Mouse (Mus musculus): ENCODE results near the gene Ankib1.
"Not testable (repeated sequence)": the region's sequence is repeated elsewhere in the genome, so short reads cannot be mapped to it uniquely, and the experiment has no call there.

Ankib1 gene

DNA sequence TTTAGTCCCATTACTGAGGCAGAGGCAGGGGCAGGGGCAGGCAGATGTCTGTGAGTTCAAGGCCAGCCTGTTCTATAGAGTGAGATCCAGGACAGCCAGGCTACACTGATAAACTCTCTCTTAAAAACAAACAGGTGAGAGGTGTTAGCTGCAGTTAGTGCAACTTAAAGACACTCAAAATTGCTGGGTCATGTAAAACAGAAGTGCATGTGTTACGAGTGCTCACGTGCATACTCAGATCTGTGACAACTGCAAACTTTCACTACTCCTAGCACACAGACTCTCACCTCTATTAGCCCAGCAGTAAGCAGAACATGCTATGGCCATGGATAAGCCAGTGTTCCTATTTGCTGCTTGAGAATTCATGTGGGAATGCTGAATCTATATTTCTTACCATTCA lies 79.3 kb downstream of the Ankib1 start:
- DNase-seq (ENCODE audit: low read depth) = no peak

DNA sequence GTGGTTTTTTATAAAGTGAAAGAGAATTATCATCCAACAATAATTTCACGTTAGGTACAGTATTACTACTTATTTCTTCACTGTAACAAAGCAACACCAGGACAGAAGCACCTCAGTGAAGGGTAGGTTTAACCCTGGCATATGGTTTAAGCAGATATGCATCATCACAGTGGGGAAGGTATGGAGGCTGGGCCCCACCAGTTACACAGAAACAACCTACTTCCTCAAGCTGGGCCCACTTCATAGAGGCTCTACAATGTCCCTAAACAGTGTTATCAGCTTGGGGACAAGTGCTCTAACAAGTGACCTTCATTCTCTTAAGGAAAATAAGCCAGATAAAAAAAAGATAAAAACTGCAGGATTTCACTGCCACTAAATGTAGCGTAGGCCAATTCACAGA lies 79.9 kb downstream of the Ankib1 start:
- no peak for DNase-seq (ENCODE audit: low read depth)

DNA sequence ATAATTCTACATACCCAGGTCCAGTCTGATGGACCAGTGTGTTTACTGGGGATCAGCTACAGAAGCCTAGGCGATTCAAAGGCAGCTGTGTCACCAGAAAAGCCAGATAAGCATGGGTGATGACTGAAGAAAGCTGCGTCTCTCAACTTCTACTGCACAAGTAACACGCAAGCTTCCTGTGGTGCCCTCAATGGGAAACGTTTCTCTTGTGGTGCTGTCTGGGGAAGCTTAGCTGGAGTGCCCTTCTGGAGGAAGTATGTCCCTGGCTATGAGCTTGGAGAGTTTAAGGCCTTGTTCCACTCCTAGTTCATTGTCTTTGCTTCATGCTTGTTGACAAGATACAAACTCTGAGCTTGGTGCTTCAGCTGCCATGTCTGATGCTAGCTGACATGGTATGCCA lies 83.4 kb downstream of the Ankib1 start:
- DNase-seq (ENCODE audit: low read depth) = no peak

DNA sequence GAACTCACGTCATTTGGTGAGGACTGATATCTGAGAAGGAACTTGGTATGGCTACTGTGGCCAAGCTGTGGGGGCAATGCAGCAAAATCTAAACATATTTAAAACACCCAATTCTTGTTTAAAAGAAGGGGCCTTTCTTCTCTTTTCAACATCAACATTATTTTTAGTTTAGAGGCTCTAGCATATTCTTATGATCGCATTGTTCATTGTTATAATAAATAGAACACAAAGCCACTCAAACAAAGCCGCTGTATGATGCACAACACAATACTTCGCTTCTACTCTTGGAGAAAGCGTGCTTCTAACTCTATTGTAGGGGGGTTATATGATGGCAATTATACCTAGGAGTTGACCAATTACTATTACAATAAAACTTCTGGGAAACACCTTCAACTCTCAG lies 86.9 kb downstream of the Ankib1 start:
- DNase-seq (ENCODE audit: low read depth) = no peak

DNA sequence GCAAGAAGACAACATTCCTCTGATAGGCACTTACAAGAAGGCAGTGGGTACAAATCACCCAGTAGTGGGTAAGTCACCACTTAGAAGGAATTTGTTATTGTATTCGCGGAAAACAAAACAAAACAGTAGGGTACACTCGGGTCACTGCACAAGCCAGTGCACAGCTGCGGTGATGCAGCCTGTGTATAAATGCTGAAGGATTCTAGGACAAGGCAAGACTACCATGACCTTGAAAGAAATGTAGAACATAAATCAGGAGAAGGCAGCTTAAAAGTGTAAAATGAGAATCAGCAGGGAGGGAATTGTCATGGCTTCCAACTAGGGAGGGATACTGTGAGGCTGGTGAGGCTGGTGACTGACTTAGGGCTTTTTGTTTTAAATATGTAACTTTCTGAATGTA lies 100.5 kb downstream of the Ankib1 start:
- DNase-seq (ENCODE audit: low read depth) = no peak

DNA sequence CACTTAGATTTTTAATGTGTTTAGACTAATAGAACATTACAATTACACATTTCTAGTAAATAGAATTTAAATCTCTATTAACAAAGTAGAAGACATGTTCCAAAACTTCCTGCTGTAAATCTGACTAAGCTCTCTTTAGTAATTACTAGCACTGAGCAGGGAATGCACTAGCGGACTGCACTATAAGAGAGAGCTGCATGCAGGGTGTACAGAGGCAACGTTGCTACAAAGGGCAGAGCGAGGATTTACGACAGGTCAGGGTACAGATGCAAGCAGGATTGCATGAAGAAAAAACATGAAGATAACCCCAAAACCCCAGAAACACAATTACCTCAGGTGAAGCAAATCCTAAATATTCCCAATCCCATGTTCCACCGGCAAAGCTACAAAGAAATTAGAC lies 102.7 kb downstream of the Ankib1 start:
- DNase-seq (ENCODE audit: low read depth) = no peak

DNA sequence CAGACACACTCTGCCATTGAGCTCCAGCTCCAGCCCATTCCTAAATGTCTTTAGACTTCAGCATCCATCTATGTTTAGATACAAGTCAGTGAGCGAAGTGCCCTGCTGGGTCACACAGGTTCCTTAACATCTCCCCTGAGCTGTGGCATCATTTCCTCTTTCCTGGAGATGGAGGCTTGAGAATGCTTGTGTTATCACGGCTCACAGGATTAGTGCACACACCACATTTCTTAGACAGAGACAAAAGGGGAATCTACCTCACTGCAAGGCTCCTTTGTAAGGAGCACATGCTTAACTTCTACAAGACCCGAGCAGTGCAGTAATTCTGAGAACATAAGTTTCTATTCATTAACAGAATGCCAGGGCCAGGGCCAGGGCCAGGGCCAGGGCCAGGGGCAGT lies 106.7 kb downstream of the Ankib1 start:
- DNase-seq (ENCODE audit: low read depth) = no peak

DNA sequence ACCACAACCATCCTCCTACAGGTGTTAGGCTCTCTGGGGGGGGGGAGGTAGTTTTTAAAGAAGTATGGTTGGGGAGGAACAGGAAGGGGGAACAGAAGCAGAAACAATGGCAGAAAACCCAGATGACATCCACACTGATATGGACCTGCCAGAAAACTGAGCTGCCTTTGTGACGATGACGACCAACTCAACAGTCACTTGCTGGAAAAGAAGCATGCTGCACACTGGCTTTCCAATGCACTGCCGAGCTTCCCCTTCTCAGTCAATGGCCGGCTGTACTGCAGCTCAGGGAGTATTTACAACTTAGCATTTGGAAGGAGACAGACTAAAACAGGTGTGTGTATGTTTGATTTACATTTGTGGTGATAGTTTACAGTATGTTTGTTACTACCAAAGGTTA lies 107.5 kb downstream of the Ankib1 start:
- DNase-seq (ENCODE audit: low read depth) = no peak

DNA sequence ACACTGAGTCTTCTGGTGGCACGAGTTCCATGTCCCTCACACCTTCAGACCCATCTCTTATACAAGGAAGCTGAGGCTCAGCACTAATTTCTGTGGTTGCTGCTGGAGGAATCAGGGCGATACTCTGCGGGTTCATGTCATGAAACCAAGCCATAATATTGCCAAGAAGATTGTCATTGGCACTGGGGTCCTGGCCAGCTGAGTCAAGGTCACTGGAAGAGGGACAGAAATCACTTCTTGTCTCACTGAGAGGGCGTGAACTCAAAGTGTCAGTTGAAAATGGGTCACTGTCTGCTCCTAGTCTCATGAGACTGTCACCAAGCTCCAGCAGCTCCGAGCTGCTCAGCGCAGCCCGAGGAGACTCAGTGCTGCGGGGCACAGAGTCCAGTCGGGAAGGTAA lies 109.8 kb downstream of the Ankib1 start:
- no peak for DNase-seq (ENCODE audit: low read depth)

DNA sequence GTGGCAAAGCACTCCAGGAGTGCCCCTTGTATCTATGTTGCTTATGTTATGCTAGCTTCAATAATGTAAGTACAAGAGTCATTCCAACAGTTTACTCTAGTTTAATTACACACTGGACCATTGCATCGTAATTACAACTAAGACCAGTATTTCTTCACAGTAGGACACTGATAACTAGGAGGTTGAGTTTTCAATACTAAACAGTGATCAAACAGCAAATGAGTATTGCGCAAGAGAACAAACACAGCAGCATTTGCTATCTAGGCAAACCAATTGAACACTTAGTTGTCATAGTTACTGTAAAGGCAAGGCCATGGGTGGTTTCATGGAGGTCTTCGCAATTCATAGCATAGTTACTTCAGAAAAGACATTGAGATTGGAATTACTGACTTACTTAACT lies 111.4 kb downstream of the Ankib1 start:
- DNase-seq (ENCODE audit: low read depth) = no peak

DNA sequence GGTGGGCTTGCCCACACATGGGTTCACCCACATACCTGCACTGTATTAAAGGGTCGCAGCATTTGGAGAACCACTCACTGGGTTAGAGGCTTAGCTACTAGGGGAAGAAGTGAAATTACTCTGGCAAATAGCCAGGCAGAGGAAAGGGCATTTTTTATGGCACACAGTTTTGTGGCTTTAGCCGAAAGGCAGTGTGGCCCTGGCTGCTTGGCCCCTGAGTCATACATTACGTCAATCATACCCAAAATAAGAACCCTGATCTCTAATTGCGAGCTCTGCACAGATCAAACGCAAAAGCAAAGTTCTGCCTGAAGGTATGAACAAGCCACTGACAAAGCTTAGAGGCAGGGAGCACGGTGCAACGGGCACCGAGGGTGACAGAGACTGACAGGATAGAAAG lies 114.4 kb downstream of the Ankib1 start:
- DNase-seq (ENCODE audit: low read depth) = no peak

DNA sequence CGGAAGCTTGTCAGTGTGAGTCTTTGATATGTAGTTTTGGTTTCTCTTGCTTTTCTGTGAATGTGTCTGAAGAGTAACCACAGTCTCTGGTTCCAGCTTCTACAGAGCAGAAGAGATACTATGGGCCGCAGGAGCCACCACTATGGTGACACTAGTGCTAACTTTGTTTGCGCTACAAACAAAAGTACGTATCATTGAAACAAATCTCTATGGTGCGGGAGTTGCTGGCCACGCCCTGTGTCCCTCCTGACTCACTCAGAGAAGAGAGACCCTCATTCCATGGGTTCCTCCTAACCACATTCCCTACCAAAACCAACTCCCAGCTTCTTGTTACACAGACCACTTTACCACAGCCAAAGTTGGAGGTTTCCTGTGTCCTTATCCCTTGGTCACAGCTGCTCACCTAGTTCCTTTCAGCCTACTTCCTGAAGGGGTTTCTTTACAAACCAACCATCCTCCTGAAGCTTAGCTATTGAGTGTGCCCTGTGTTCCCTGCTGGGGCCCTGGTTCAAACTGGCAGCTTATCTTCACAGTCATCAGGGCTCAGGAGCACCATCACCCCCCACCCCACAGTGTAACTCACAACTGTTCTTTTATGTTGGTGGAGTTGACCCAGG lies 132.7 kb downstream of the Ankib1 start:
- peak; percentile 59 for DNase-seq (ENCODE audit: low read depth)

DNA sequence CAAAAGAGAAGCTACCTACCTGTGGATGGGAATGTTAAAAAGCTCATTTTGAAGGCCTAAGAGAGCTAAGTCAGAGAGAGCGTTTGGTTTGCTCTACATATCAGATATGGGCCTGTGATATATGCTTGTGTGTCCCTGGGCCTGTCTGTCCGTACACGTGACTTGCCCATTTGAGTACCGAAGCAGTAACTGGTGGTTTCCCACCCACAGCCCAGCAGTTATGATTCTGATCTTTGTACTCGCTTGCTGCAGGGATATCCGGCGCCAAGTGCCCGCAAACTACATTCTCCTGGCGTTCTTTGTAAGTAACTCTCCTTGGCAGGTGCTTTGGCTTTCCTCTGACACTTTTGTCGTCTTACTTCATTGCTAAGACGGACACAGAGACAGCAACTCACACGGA lies 136.1 kb downstream of the Ankib1 start:
- DNase-seq (ENCODE audit: low read depth) = peak; percentile 61

DNA sequence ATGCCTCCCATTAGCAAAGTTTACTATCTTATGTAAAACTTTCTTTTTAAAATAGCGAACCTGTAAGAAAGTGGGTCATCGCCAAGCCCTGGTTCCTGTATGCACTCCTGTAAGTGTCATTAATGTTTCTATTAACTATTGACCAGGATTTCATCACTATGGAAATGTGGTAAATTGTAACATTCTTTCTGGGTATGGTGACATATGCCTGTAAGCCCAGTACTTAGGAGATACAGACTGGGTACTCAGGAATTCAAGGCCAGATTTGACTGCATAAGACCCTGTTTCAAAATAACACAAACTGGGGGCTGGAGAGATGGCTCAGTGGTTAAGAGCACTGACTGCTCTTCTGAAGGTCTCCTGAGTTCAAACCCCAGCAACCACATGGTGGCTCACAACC lies 137.5 kb downstream of the Ankib1 start:
- no peak for DNase-seq (ENCODE audit: low read depth)

DNA sequence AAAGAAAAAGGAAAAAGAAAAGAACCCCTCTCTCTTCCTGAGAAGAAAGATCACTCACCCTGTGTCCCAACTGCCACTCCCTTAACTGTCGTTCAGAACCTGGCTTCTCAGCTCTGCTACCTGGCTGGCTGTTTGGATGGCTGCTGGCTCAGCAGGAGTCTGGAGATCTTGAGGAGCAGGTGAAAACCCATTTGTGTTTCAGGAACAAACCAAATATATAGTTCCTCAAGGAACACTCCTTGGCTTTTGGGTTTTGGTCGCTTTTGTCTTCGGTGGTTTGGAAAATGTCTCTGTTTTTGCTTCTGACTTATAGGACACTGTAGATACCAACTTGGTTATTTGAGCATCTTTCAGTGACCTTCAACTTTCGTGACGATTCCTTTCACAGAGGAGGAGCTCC lies 145.6 kb downstream of the Ankib1 start, which contains the start of gene Gatad1:
Gene Gatad1 (minus strand): TSS at position 101 of the 400 bp plus-strand sequence.
- no peak for DNase-seq (ENCODE audit: low read depth)

DNA sequence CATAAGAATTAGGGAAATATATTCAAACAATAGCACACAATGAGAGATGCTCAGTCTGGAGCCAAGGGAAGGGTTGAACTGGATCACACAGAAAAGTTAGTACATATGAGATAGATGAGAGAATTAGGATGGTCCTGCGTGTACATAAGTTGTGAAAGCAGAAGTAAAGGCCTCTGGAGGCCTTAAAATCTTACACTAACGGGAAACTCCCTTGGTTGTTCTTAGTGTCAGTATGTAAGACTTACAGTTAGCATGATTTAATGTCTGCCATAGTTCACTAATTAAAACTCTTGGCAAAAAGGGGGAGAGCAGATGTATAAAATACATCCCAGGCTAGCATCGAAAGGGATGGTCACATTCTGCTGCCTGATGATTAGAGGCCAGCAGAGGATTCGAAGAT lies 148.9 kb downstream of the Ankib1 start:
- no peak for DNase-seq (ENCODE audit: low read depth)

DNA sequence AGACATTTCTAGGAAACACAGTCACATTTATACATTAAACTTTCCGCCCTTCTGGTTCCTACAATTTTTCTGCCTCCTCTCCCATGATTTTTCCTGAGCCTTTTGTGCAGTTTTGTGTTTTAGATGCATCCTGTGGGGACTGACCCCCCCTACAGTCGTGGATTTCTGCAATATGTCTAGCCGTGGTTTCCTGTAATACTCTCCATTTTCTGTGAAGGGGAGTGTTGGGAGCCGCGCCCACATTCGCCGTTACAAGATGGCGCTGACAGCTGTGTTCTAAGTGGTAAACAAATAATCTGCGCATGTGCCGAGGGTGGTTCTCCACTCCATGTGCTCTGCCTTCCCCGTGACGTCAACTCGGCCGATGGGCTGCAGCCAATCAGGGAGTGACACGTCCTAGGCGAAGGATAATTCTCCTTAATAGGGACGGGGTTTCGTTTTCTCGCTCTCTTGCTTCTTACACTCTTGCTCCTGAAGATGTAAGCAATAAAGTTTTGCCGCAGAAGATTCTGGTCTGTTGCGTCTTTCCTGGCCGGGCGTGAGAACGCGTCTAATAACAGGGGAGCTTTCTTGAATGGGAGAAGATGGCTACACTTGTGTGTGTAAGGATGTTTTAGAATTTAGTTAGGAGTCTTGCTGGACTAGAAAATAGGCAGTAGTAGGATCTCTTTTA lies 149.7 kb downstream of the Ankib1 start:
- DNase-seq (ENCODE audit: low read depth) = not testable (repeated sequence)

DNA sequence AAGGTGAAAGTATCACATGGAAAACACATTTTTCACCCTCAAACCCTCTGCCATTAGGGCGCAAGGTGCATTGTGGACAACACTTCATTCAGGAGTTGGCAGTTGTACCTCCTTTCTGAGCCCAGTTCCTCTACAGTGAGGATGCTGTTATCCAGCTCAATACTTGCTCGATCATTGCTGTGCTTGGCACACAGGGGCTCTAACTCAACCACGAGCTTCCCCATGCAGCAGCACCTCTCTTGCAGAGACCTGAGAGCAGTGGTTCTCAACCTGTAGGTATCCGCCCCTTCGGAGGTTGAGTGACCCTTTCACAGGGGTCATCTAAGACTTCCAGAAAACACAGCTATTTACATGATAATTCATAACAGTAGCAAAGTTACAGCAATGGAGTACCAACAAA lies 151.1 kb downstream of the Ankib1 start:
- no peak for DNase-seq (ENCODE audit: low read depth)

DNA sequence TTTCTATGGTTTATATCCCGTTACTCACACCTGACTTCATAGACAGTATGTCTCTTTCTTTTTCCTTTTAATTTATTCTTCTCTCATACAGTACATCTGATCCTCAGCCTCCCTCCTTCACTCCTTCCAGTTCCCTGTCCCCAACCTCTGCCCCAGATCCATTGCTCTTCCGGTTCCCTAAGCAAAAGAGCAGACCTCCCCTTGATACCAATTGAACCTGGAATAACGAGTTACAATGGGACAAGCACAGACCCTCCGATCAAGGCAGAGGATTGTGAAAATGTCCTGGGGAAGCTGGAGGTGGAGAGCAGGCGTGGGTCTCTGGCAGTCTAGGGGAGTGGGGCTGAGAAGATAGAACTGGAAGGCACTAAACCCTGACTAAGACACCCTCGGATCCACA lies 151.8 kb downstream of the Ankib1 start, which contains the start of gene Tmbim7:
Gene Tmbim7 (plus strand): TSS at position 301 of the 400 bp plus-strand sequence.
- no peak for DNase-seq (ENCODE audit: low read depth)

DNA sequence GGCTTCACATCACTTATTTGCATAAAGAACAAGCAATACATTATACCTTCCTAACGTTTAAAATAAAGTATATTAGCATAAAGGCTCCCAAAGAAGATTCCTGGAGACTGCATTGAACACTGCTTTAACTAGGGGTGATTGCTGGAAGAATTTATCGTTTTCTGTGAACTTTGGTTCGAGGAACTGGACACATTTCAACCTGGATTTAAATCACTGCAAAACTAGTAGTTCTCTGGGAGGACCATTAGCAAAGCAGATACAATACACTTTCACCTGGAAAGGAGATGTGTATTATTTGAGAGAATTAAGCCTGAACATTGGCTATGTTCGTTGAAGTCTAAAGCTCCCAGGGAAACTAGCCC lies 153.9 kb downstream of the Ankib1 start:
- DNase-seq (ENCODE audit: low read depth) = no peak

DNA sequence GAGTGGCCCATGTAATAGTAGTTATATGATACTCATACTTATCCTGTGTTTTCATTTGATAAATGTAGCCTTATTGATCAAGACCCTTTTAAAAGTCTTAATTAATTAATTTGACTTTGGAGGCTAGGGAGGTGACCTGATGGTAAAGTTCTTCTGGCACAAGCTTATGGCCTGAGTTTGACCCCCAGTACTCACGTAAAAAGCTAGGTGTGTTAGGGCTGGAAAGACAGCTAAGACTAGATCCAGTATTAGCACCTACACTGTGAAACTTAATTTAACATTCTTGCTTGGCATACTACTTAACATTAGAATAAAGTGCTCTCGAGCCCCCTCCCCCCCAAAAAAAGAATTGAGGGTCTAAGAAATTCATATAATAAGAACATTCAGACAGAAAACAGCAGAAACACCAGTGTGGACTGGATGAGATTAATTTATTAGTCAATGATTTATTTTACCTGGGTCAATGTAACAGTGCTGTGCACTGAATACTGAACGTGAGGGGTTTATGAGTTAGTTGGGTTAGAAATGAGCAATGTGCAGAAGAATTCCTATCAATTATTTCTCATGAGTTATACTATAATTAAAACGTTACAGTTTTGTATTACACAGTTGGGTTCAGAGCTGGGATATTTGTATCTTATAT lies 154.4 kb downstream of the Ankib1 start:
- no peak for DNase-seq (ENCODE audit: low read depth)

DNA sequence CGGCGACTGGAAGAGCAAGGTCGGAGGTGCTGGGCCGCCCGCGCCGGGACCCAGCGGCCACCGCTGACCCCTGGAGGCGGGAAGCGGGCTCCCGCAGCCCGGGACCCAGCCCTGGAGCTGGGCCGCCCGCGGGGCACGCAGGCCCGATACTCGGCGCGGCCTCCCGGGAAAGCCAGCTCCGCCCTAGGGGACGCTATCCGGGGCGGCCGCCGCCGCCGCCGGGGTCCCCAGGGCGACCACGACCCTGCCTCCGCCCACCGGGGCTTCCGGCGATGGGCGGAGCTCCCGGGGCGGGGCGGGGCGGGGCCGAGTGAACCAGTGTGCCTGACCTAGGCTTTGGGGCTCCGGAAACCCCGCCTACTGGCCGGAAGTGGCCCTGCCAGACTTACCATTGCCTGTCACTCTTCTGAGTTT lies 155.0 kb downstream of the Ankib1 start:
- peak; percentile 94 for DNase-seq (ENCODE audit: low read depth)

DNA sequence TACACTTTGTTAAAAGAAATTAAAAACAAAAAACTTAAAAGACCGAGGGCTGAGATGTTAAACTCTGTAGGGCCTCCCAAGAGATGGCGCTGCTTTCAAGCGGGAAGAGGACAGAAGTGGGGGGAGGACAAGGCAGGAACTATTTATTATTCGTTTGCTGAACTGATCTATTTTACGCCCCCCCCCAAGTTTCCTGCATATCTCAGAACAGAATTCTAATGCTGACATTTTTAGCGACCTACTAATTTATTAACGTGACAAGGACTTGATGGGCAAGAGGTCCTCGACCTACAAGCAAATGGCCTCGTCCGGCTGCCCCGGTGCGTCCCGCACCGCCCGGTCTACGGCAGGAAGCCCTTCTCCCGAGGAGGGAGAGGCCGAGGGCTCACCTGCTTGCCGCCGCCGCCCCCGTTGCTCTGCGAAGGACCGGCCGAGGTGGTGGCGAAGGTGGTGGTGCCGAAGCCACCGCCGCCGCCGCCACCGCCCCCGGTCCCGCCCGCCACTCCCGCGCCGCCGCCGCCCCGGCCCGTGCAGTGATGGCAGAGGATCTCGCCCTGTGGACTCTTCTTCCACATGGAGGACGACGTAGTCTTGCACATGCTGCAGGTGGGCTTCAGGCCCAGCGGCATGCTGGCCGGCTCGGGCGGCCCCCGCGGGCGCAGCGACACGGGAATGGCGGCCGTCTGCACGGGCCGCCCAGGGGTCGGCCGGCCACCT lies 155.6 kb downstream of the Ankib1 start:
- DNase-seq (ENCODE audit: low read depth) = peak; percentile 84
